Mouse (Mus musculus): ENCODE measurements around the gene Dusp8.

DNA sequence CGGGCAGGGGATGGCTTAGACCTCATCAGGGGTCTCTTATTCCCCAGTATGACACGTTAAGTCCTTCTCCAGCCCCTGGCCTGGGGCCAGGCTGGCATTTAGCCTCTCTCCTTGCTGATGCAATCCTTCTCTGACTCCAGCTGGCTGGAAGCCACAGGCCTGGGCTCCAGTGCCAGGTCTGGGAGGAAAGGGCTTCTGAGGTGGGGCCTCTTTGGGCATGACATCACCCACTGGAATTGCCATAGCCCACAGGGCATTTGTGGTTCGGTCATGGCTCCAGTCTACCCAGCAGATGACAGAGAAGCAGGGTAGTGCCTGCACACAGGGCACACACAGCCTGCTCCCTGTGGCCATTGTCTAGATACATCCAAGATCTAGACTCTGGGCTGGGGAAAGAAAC is 10.8 kb downstream of the Dusp8 start:
- TF ChIP-seq MAX (IDR thresholded peaks at IDR 0.05) (no peak), MYOD1 (IDR thresholded peaks at IDR 0.05; ENCODE audit: control insufficient read depth, insufficient read length, low read depth) (no peak), CTCF (IDR thresholded peaks at IDR 0.05; ENCODE audit: control insufficient read depth, insufficient read depth, insufficient read length) (no peak), USF1 (IDR thresholded peaks at IDR 0.05; ENCODE audit: low read depth) (no peak), FOSL1 (IDR thresholded peaks at IDR 0.05; ENCODE audit: insufficient read depth, low read length, poor library complexity, severe bottlenecking) (no peak), MYOG (IDR thresholded peaks at IDR 0.05; ENCODE audit: control insufficient read depth, extremely low read depth, insufficient read length) (no peak)
